Mouse (Mus musculus) C3H10T1/2 (cell line): ENCODE results near the gene Ppp6r1. TPM values are rescaled to one million over a fixed set of nuclear protein-coding genes. Genes with fewer than 3 reads are reported as not detected.

Experiments
- polyA plus RNA-seq, 2 experiments: library from polyadenylated mRNA; unstranded; fragments of >200 nt; fragmentation: generic; extraction: Trizol; gene quantifications; one replicate each; pipeline ENCODE4 v1.2.1; 2012; ENCODE audit warnings: missing spikeins in 2 of 2

The Ppp6r1 gene
- polyA plus RNA-seq, result 10 to 100 TPM; 24.9 to 47.9 TPM

GRCm38 (mm10) chr7:4658912-4659551 lies at the start of gene Ppp6r1:
TSS of gene Ppp6r1 (minus strand) at chr7:4659019.

GRCm38 (mm10) chr7:4690387-4690786 lies 31.6 kb upstream of the Ppp6r1 start, which contains the start of gene Brsk1:
TSS of gene Brsk1 (plus strand) at chr7:4690604.

GRCm38 (mm10) chr7:4684632-4685417 lies 26.0 kb upstream of the Ppp6r1 start, which contains the start of gene Hspbp1:
TSS of gene Hspbp1 (minus strand) at chr7:4685068.

GRCm38 (mm10) chr7:4631031-4631430 lies 27.8 kb downstream of the Ppp6r1 start, which contains the start of gene Tmem86b:
TSS of gene Tmem86b (minus strand) at chr7:4631422.

GRCm38 (mm10) chr7:4603873-4604272 lies 54.9 kb downstream of the Ppp6r1 start, which contains the start of gene Ptprh:
TSS of gene Ptprh (minus strand) at chr7:4604041.

Other genes starting within 250 kb of the Ppp6r1 start
- gene Rdh13, start 213.4 kb downstream of the Ppp6r1 start, polyA plus RNA-seq, result 1 to 10 TPM; 2.8 to 7.2 TPM
- 1 to 10 TPM in 1 of 2 experiments, under 1 TPM in 1; 0.28 to 1.1 TPM for gene Eps8l1, start 198.3 kb downstream of the Ppp6r1 start, polyA plus RNA-seq
- 10 to 100 TPM; 35.2 to 55.0 TPM for gene Ppp1r12c, start 157.3 kb downstream of the Ppp6r1 start, polyA plus RNA-seq
- 1 to 10 TPM in 1 of 2 experiments, under 1 TPM in 1; 0.04 to 4.4 TPM for gene Tnnt1, start 142.6 kb downstream of the Ppp6r1 start, polyA plus RNA-seq
- 1 to 10 TPM in 1 of 2 experiments, under 1 TPM in 1; 0.12 to 3.6 TPM for gene Tnni3, start 134.8 kb downstream of the Ppp6r1 start, polyA plus RNA-seq
- 1 to 10 TPM; 2.1 to 3.7 TPM for gene Dnaaf3, start 126.6 kb downstream of the Ppp6r1 start, polyA plus RNA-seq
- gene Syt5, start 111.5 kb downstream of the Ppp6r1 start, polyA plus RNA-seq, result under 1 TPM in 1 of 2 experiments, not detected in 1; 0.04 TPM
- gene Ptprh, start 55.0 kb downstream of the Ppp6r1 start, polyA plus RNA-seq, result not detected
- gene Tmem86b, start 27.6 kb downstream of the Ppp6r1 start, polyA plus RNA-seq, result 1 to 10 TPM; 1.9 to 4.9 TPM
- 100 to 1,000 TPM in 1 of 2 experiments, 10 to 100 TPM in 1; 56.4 to 125 TPM for gene Hspbp1, start 26.0 kb upstream of the Ppp6r1 start, polyA plus RNA-seq
- gene Brsk1, start 31.6 kb upstream of the Ppp6r1 start, polyA plus RNA-seq, result 10 to 100 TPM in 1 of 2 experiments, 1 to 10 TPM in 1; 3.8 to 11.2 TPM
- gene Tmem150b, start 66.2 kb upstream of the Ppp6r1 start, polyA plus RNA-seq, result under 1 TPM; 0.02 to 0.27 TPM
- 10 to 100 TPM in 1 of 2 experiments, 1 to 10 TPM in 1; 6.4 to 30.2 TPM for gene Kmt5c, start 81.1 kb upstream of the Ppp6r1 start, polyA plus RNA-seq
- gene Cox6b2, start 94.1 kb upstream of the Ppp6r1 start, polyA plus RNA-seq, result under 1 TPM; 0.08 to 0.26 TPM
- not detected for gene Fam71e2, start 112.3 kb upstream of the Ppp6r1 start, polyA plus RNA-seq
- gene Il11, start 123.8 kb upstream of the Ppp6r1 start, polyA plus RNA-seq, result under 1 TPM; 0.66 to 0.91 TPM
- 1 to 10 TPM in 1 of 2 experiments, under 1 TPM in 1; 0.61 to 1.1 TPM for gene Tmem190, start 123.9 kb upstream of the Ppp6r1 start, polyA plus RNA-seq
- gene Tmem238, start 130.6 kb upstream of the Ppp6r1 start, polyA plus RNA-seq, result 10 to 100 TPM in 1 of 2 experiments, 1 to 10 TPM in 1; 9.5 to 53.2 TPM
- over 10,000 TPM in 1 of 2 experiments, 1,000 to 10,000 TPM in 1; 4,560 to 11,128 TPM for gene Rpl28, start 133.9 kb upstream of the Ppp6r1 start, polyA plus RNA-seq
- gene Ube2s, start 153.6 kb upstream of the Ppp6r1 start, polyA plus RNA-seq, result 100 to 1,000 TPM; 315 to 381 TPM
- not detected for gene Shisa7, start 185.7 kb upstream of the Ppp6r1 start, polyA plus RNA-seq
- gene Isoc2b, start 211.2 kb upstream of the Ppp6r1 start, polyA plus RNA-seq, result under 1 TPM; 0.18 to 0.59 TPM
- 1 to 10 TPM; 1.5 to 3.4 TPM for gene Isoc2a, start 218.1 kb upstream of the Ppp6r1 start, polyA plus RNA-seq
- under 1 TPM in 1 of 2 experiments, not detected in 1; 0.19 TPM for gene Gm36210, start 247.5 kb upstream of the Ppp6r1 start, polyA plus RNA-seq